Mouse (Mus musculus) layer of hippocampus, adult 11-12 months (tissue): ENCODE results near the gene Myl3.

Experiments
- DNase-seq: peaks from one replicate; pipeline ENCODE4 v3.0.0; 2022; ENCODE audit warnings: low spot score

The Myl3 gene

DNA sequence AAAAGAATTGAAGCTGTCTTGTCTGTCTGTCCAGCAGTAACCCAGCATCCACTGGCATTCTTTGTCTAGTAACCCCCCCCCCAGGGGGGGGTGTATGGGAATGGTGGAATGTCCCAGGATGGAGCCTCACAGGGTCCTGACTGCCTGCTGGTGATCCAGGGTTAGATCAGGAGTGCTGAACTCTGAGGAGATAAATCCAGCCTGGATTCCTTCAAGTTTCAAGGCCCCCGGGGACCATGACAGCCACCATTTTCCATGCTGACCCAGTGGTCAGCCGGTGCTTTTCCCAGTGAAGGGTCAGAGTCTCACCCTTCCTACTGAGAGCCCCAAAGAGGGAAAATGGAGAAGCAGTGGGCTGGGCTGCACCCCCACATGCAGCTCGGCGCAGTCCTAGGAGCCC, 9.8 kb upstream of the Myl3 start:
- DNase-seq: no peak

DNA sequence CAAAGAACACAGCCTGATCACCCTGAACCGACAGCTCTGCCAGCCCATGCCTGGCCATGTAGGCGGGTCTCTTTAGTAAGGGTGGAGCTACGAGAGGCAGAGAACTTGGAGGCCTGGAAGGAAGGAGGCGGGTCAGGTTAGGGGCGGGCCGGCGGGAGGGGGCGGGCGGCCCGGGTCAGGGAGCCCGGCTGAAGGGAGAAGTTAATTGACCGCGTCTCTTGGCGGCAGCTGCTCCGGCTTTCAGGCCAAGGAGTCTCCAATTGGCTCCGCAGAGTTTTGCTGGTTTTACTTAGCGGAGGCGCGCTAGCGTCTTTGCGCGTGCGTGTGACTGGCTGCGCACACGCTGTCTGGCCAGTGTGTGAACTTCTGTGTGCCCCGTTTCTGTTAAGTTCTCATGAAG, 9.0 kb upstream of the Myl3 start:
- DNase-seq: peak; percentile 37

DNA sequence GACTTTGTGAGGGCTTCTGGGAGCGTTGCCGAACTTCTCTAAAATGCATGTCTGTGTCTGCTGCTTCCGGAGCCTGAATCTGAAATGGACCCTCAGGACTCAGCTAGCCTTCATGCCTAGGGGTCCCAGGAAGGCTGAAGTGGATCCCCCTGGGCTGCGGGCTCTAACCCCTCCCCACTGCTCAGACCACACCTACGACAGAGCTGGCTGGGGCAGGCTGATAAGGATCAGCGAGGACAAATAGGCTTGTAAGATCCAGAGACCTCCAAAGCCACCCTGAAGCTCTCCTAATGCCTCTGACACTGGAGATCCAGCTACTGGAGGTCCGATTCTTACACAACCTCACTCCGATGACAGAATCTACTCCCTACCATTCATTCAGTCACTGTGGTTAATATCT, 8.6 kb upstream of the Myl3 start:
- no peak for DNase-seq

DNA sequence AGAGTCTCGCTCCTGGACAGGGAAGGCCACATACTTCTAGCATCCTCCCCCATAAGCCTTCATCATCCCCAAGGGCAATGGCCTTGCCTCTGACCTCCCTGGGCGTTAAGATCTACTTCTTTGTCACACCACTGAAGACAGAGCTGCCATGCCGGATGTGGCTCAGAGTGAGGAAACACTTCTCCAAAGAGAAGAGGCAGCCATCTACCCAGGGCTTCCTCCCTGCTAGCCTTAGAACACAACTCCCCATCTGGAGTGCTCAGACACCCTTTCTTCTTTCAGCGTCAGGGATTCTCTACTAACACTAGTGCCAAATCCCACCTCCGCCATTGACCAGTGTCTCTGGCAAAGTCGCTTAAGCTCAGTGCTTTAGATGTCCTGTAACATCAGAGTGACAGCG, 7.5 kb upstream of the Myl3 start:
- no peak for DNase-seq

DNA sequence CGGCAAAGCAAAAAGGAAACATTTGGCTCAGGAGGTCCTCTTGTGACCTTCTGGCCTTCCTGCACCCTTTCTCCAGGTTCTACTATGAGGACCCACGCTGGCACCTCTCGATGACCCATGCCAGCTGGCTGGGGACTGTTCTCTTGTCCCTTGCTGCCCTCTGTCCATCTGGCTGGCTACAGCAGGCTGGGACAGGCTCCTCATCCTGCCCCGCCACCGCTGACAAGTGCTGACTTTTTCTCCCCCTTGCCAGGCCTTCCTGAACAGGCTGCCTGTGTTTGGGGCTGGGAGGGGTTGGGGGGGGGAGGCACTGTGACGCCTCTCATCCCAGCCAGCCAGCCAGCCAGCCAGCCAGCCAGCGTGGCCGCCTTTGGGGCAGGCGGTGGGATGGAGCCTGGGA, 5.3 kb upstream of the Myl3 start:
- no peak for DNase-seq

DNA sequence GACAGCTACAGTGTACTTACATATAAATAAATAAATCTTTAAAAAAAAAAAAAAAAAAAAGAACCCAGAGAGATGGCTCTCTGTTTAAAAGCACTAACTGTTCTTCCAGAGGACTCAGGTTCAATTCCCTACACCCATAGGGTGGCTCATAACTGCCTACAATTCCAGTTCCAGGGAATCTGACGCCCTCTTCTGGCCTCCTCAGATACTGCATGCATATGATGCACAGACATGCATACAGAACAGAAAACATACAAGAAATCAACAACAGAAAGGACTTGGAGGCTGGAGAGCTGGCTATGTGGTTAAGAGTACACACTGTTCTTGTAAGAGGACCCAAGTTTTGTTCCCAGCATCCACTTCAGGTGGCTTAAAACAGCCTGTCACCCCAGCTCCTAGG, 3.6 kb upstream of the Myl3 start:
- no peak for DNase-seq

DNA sequence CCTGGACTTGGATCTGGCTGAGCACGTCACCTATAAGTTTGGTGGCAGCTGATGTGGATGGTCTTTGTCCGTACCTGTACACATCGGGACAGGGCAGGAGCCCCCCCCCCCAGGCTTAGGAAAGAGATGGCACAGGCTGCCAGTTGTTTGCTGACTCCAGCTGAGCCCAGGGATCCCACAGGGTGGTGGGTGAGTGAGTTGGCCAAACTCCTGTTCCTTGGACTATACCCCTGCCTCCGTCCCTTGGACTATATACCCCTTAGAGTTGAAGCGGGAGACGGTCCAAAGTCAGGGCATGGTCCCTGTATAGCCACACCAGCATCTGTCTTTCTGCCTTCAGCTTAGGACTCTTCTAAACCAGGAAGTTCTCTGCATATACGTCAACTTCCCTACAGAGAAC, 1.7 kb upstream of the Myl3 start:
- DNase-seq: no peak

DNA sequence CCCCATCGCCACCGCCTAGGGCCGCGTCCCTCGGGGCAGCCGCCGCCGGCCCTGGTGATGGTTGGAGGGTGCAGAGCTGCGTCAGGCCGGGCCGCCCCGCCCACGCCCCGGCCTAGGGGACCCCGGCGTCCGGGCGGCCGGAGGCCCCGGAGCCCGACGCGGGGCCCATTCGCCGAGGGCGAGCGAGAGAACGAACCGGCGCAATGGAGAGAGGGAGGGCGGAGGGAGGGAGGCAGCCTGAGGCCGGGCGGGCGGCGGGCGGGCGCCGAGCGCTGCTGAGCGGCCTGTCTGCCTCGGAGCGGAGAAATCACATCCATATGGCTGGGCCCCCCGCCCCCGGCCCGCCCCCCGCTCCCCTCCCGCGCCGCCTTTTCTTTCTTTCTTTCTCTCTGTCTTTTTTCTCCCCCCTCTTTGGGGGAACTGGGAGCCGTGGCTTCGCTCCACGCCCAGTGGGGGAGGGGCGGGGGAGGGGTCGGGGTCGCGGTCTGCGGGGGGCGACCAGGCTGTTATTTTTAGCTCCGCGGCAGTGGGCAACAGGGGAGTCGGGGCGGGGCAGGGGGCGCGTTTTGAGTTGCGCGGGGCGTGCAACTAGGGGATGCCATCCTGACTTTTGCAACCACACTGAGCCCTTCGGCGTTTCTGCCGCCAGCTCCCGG, 762 bp downstream of the Myl3 start:
- DNase-seq: no peak

DNA sequence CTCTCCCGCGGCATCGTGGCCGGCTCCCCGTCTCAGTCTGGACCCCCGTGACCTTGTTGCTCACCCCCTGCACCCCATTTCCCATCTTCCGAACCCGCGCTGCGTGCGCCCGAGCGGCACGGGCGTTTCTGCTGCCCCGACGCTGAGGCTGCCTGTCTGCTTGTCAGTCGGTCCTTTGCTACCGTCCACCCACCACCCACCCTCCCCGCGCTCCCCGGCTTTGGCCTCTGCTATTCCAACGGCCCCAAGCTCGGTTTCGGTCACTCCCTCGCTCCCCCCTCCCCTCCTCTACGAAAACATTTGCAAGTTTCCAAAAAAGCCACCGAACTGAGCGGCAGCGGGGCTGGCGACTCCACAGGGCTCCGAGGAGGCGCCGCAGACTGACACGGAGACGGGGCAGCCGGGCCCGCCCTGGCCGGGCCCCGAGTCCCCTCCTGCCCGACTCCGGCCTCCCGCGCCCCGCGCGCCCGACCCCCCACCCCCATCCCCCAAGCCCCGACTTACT, 1.3 kb downstream of the Myl3 start:
- no peak for DNase-seq

DNA sequence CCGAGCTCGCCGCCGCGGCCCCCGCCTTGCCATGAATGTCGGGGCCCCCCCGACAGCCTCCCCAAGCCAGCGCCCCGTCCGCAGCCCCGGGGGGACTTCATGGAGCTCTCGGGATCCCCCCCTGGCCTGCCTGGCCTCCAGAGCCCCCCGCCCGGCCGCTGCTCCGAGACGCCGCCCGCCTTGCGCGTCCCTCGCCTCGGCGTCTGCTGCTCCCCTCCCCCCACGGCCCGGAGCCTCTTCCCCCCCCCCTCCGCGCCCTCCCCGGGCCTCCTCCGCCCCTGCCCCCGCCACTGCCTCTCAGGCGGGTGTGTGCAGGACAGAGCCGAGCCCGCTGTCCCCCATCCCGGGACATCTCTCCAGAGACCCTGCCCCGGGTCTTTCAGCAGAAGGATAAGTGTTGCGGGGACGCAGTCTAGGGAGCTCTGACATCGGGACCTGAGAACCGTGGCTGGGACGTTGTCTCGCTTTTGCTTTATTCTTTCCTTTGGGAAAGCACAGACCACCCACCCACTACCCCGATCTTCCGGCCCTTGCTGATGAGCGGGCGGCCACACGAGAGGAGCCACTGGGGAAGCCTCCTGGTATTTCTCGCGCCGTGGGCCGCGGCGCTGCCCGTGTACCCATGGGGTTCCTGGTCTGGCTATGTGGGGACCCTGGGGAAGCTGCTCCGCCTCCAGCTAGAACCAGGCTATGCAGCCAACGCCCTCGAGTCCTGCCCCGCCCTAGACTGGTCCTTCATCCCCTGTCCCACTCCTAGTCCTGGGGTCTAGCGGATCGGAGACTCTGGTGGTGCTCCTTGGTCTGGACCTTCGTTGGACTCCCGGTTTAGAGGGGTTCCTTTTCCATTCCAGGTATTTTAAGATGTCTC, 2.0 kb downstream of the Myl3 start:
- no peak for DNase-seq

DNA sequence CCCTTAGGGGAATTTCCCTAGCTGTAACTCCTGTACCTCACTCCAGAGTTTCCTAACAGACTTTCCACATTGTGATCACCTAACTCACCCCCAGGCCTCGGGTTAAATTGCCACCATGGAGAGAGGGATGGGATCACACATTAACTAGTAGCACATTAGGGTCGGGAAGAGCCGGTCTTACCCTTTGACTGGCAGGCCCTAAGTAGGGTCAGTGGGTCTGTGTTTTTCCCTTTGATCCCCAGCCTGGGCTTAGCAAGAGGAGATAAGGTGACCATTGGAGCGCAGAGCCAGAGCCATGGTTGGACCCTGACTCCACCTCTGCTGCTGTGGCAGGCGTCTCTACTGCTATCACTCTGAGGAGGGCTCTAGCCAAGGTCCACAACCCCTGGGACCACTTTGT, 4.1 kb downstream of the Myl3 start:
- no peak for DNase-seq

DNA sequence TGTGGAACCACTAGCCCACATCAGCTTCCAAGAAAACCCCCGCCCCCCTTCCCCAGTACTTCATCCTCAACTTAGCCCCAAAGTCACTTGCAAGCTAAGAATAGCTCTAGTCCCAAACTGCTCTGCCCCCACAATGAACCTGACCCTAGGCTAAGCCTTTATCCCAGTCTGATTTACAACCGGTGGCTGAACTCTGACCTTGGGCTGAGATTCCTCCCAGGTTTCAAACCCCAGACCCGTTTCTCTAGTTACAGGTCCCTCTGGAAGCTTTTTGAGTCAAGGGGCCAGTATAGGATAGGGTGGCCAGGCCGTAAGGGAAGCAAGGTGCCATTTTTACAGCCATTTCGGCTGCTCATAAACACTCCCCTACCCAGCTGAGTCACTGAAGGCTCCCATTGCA, 4.6 kb downstream of the Myl3 start:
- DNase-seq: no peak

DNA sequence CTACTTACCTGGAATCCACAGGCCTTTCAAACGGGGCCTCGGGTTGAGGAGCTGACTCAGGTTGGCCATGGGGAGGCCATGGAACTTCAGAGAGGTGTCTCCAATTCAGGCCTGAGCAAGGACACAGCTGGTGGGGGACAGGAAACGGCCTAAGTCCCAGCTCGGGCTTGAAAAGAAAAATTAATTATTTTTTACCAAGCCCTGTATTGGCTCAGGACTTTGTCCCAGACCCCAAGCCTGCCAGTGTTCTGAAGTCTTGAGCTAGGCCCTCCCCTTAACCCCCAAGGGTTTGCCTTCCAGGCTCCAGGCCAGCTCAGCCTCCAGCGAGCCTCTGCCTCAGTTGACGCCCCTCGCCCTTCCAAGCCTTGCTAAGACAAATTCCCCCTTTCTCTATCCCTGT, 5.3 kb downstream of the Myl3 start, which contains the start of gene Pth1r:
Pth1r (minus strand) TSS at position 185 of the 400 bp plus-strand sequence.
- no peak for DNase-seq

DNA sequence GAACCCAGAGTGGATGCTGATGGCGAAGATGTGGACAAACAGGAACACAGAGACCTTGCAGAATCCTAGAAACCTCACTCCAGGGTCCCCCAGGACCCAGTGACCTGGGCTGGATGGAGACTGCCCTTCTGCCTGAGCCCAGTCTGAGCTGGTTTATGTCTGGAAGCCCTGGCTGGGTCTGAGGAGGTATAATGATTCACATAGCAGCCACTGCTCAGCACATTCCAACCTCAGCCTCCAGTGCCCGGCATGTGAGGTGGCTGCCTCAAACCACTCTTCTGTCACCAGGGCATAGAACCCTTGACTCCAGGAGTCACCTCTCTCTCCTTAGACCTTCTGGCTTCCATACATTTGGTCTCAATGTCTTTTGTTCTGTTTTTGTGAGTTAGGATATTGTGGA, 6.8 kb downstream of the Myl3 start:
- DNase-seq: no peak

DNA sequence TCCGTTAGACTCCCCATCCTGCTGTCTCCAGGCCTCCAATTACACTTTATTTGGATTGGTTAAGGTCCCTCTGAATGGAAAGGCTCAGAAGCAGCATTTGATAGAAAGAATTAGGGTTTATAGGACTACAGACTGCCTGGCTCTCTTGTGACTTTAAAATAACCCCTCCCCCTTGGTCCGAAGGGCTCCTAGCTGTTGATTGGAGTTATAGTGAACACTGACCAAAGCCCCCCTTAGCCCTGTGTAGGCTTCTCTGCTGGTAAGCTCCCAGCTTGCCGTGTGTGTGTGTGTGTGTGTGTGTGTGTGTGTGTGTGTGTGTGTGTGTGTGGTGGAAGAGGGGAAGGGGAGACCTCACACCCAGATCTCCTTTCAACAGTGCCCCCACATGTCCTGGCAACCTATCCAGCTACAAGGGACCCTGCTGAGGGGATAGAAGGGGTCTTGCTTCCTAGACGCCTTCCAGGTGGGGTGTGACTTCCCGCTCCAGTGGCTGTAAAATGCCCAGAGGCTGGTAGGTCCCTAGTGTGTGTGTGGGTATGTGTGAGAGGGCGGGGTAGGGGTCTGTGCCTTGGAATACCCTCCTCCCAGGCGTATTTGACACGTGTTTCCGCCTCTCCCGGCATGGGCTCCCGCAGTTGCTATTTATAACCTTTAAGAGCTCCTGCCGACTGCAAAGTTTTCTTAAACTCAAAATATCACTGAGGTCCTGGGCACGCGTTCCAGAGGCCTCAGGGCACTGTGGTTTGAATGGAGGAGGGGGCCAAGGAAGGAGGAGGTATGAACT, 8.9 kb downstream of the Myl3 start:
- DNase-seq: no peak

DNA sequence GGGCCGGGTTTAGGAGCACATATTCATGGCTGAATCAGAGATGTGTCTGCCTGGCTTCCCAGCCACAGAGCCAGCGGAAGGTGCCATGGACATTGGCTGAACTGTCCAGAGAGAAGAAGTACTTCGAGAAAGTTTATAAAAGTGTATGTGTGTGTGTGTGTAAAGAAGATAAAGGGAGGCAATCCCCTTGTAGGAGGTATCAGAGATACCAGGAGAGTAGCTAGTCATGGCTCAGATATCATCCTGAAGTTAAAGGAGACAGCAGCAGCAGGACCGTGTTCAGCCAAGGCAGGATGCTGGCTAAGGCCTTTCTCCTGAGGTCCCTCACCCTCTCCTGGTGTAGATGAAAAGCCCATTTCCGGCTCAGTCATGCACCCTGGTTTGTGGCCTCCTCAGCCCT, 9.8 kb downstream of the Myl3 start:
- no peak for DNase-seq

DNA sequence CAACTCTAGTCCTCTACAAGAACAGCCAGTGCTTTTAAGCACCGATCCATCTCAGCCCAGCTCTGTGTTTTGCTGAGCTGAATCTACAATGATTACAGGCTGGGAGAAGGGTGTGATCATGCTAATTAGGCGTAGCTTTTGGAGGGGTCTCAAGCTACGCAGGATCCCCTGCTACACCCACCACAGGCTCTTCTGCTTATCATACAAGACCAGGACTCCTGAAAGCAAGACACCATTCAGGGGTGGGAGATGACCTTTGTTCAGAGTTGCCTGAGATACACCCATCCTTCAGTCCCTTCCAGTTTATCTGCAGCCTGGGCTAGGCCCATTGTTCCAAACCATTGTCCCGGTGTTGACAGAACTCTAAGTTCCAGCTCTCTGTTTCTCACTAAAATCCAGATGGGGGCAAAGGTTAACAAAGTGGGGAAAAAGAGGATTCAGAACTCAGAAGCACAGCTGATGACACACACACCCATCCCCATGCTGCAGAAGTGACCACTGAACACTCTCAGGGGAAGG, 11.3 kb downstream of the Myl3 start:
- no peak for DNase-seq

DNA sequence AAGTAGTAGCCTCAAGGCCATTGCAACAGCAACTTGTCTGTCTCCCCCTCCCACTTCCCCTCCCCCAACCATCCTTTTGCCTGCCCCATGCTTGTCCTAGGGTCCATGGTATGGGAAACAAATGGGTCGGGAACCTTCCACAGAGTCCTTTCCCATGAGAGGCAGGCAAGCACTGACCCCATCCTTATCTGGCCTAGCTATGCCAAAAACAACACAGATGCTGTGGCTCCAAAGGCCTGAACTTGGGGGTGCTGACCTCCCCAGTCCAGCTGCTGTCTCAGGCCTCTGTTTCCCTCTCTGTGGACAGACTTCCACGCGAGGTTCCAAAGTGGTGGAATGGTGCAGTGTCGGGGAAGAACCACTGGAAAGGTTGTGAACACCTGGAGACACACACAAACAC, 12.1 kb downstream of the Myl3 start:
- DNase-seq: no peak

DNA sequence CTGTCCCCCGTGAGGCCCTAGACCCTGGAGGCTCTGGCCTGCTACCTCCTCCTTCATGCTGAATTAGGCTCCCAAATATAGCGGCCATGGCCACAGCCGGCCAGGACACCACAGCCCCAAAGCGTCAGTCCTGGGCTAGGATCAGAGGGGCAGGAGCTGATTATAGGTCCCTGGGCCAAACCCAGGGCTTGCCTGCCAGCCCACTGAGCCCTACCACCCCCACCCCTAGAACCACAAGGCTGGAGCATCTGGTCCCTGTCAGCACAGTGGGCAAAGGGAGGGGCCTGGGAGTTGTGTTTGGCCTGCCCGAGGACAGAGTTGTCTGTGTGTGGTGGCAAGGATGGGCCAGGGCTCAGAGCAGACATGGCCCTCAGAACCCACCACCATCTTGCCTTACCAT, 16.2 kb downstream of the Myl3 start:
- no peak for DNase-seq

DNA sequence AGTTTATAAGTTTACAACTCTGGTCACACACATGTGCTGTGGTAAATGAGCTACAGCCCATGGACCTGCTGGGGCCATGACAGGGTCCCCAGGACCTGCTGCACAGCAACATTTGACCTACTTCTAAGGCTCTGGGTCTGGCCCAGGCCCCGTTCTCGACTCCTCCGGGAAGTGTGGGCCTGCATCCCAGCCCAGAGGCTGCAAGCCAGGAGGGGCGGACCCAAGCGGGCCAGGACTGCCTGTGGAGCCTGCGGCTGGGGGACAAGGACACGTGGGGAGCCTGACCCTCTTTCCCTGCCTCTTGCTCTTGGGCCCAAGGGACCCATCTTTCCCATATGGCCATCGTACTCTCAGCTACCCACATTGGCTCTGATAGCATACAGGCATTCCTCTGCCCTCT, 16.9 kb downstream of the Myl3 start:
- peak; percentile 51 for DNase-seq

DNA sequence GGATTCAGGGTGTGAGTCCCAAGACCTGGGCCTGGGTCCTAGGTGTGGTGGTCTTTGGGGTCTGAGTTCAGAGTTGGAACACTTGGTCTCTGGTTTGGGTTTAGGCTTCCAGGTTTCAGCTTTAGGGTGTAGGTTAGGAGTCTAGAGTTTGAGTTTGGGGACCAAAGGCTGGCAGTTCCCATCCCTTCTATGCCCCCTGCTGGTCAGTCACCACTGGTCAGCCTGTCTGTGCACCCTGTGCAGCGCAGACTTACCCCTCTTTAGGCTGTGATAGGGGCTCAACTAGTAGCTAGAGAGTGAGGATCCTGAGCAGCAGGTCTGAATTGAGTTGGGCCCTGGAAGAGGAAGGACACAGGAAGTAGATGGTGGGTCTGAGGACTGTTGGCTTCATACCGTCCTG, 17.6 kb downstream of the Myl3 start:
- DNase-seq: peak; percentile 48

DNA sequence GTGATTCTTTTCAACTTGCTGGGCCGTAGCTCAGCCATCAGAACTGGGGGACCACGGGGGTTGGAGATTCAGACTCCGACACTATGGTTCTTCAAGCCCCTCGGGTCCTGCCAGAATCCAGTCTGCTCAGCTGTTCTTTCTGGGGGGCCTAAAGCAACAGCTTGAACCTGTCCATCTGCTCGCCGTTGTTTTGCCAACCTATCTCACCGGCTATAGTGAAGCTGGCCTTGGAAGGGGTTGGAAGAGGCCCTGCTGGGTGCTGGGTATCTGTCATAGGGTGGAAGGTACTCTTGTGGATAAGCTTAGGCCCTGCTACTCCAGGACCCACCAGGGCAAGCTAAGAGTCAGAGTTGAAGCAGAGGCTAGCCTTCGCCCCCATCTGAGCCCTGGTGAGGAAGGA, 19.2 kb downstream of the Myl3 start:
- no peak for DNase-seq

DNA sequence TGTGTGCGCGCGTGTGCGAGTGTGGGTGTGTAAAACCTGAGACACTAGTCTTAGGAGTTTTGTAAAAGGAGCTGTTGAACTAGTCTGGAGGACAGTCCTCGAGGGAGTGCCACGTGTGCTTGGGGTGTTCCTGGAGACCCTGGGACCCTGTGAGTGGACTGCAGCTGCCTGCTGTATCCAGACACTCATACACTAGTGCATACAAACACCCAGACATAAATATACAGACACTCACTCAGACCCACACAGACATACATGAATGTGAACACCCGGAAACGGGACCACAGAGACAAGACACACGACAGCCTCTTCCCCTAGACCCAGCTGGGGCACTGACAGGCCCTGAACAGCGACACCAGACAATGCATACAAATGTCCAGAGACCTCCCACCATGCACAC, 21.1 kb downstream of the Myl3 start:
- DNase-seq: no peak
